Mouse (Mus musculus) embryonic facial prominence, embryonic 11.5 days (tissue): ENCODE results near the gene Alox5ap. TPM values are rescaled to one million over a fixed set of nuclear protein-coding genes. Genes with fewer than 3 reads are reported as not detected.
A peak's percentile ranks its signal among the peaks of the same experiment; 100 is the strongest.

Experiments
- ATAC-seq: fragments of 200-750 bp; cut with Nextera tagmentation; replicated peaks from 2 replicates; pipeline ENCODE4 v1.8.0; 2017; ENCODE audit warnings: low read depth; ENCODE audit not compliant: insufficient number of reproducible peaks, low FRiP score, low TSS enrichment
- DNase-seq: peaks from one replicate; pipeline ENCODE4 v3.0.0-alpha.2; 2015; ENCODE audit warnings: low spot score
- H3K27ac ChIP-seq: fragments of 300-500 bp; sonication (generic); replicated peaks from 2 replicates; pipeline ENCODE4 v1.5.1; 2014; ENCODE audit warnings: mild to moderate bottlenecking, low read depth, low read length, control low read depth
- H3K27me3 ChIP-seq: fragments of 300-500 bp; sonication (generic); 2 replicates; pipeline ENCODE4 v1.6.1; 2014; ENCODE audit warnings: mild to moderate bottlenecking, low read length, moderate library complexity, mixed read lengths; ENCODE audit not compliant: control insufficient read depth, insufficient read depth
- H3K36me3 ChIP-seq: fragments of 300-500 bp; sonication (generic); replicated peaks from 2 replicates; pipeline ENCODE4 v1.6.1; 2014; ENCODE audit warnings: low read depth, mild to moderate bottlenecking, low read length, moderate library complexity, mixed read lengths; ENCODE audit not compliant: control insufficient read depth, insufficient read depth
- H3K4me1 ChIP-seq: fragments of 300-500 bp; sonication (generic); 2 replicates; pipeline ENCODE4 v1.6.1; 2014; ENCODE audit warnings: low read length, mixed read lengths; ENCODE audit not compliant: control insufficient read depth, insufficient read depth
- H3K4me2 ChIP-seq: fragments of 300-500 bp; sonication (generic); 2 replicates; pipeline ENCODE4 v1.6.1; 2014; ENCODE audit warnings: low read depth, mild to moderate bottlenecking, control low read depth, low read length, moderate library complexity
- H3K4me3 ChIP-seq: fragments of 300-500 bp; sonication (generic); 2 replicates; pipeline ENCODE4 v1.5.1; 2014; ENCODE audit warnings: low read depth, low read length, control low read depth
- H3K9ac ChIP-seq: fragments of 300-500 bp; sonication (generic); replicated peaks from 2 replicates; pipeline ENCODE4 v1.6.1; 2014; ENCODE audit warnings: mild to moderate bottlenecking, control low read depth, low read length
- H3K9me3 ChIP-seq: fragments of 300-500 bp; sonication (generic); replicated peaks from 2 replicates; pipeline ENCODE4 v1.6.1; 2016; ENCODE audit warnings: mild to moderate bottlenecking, low read length, inconsistent platforms, mixed read lengths; ENCODE audit not compliant: control insufficient read depth
- WGBS: fragments of 180-500 bp; shearing (Covaris S2); extraction: QIAGEN DNeasy Blood & Tissue Kit; methylation state at CpG from one replicate; pipeline ENCODE4 v1.1.7; 2014; 5-methylcytosine and 5-hydroxymethylcytosine counted together
- polyA plus RNA-seq: library from polyadenylated mRNA; unstranded; fragments of >200 nt; fragmentation: Nextera tagmentation; extraction: Ambion mirVana; gene quantifications from 2 replicates; pipeline ENCODE4 v1.2.1, GENCODE M21; 2014

The Alox5ap gene
- polyA plus RNA-seq, 1 experiment from 2014 or later: 8.5 TPM

- Histone ChIP-seq H3K27me3 (no peaks in the 10 kb centered on the region), H3K4me1 (no peaks in the 10 kb centered on the region), H3K27ac (no peak overlapping the region), H3K36me3 (no peaks in the 10 kb centered on the region), H3K4me2 (no peak overlapping the region), H3K4me3 (no peak overlapping the region), H3K9me3 (no peaks in the 10 kb centered on the region), H3K9ac (no peak overlapping the region)
- 51% methylated on average over 19 of the region's 20 CpGs for WGBS
- DNase-seq: no peak
- no peak for ATAC-seq
These were observed 17.3 kb upstream of the Alox5ap start for GRCm38 (mm10) chr5:149247047-149247904.

GRCm38 (mm10) chr5:149252303-149252702 lies 12.3 kb upstream of the Alox5ap start:
- Histone ChIP-seq H3K9ac (no peak overlapping the region), H3K4me3 (no peak overlapping the region), H3K27ac (no peak overlapping the region), H3K4me1 (no peaks in the 10 kb centered on the region), H3K27me3 (no peaks in the 10 kb centered on the region), H3K9me3 (no peaks in the 10 kb centered on the region), H3K4me2 (no peak overlapping the region), H3K36me3 (no peaks in the 10 kb centered on the region)
- ATAC-seq (no peak), DNase-seq (no peak)
- 77% methylated on average over 3 of the region's 3 CpGs for WGBS

DNA sequence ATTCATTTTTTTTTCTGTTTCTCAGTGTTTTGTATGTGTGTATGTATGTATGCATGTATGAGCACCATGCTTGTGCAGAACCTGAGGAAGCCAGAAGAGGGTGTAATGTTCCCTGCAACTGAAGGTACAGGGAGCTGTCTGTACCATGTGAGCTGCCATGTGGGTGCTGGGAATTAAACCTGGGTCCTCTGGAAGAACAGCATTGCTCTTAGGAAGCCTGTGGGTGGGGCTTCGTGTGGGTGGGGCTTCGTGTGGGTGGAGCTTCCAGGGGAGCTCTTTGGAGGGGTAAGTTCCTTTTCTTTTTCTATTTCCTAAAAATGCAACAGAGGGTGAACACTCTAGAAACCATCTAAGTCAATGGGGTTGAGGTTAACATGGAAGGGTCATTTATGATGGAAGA lies 11.1 kb upstream of the Alox5ap start:
- Histone ChIP-seq H3K36me3 (no peaks in the 10 kb centered on the region), H3K27ac (no peak overlapping the region), H3K9me3 (no peaks in the 10 kb centered on the region), H3K27me3 (no peaks in the 10 kb centered on the region), H3K4me1 (no peaks in the 10 kb centered on the region), H3K4me2 (no peak overlapping the region), H3K9ac (no peak overlapping the region), H3K4me3 (no peak overlapping the region)
- 64% methylated on average over 2 of the region's 2 CpGs for WGBS
- no peak for ATAC-seq
- DNase-seq: no peak

DNA sequence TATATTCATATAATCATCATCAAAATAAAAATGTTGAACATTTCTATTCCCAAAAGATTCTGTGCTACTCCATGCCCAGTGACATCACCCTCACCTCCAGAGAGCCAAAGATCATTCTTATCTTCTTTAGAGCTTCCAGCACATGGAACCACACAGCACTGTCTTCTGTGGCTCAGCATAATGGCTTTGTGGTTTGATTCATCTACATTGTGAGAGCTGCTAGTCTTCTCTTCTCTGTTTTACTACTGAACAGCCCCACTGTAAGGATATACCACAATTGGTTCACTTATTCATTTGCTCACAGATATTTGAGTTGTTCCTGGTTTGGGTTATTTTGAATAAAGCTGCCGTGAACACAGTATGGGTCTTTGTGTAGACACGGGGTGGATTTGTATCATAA lies 9.0 kb upstream of the Alox5ap start:
- no peaks in the 10 kb centered on the region for H3K27me3 ChIP-seq
- no peak overlapping the region for H3K4me2 ChIP-seq
- no peak overlapping the region for H3K4me3 ChIP-seq
- H3K27ac ChIP-seq: no peak overlapping the region
- DNase-seq (no peak), ATAC-seq (no peak)
- H3K36me3 ChIP-seq: no peaks in the 10 kb centered on the region
- no peak overlapping the region for H3K9ac ChIP-seq
- WGBS: 91% methylated on average over 2 of the region's 2 CpGs
- no peaks in the 10 kb centered on the region for H3K9me3 ChIP-seq
- no peaks in the 10 kb centered on the region; the same call in 1 of the 2 replicates for H3K4me1 ChIP-seq

- ATAC-seq: peak; percentile 68; the same call in 1 of the 2 replicates
- no peak overlapping the region for H3K9ac ChIP-seq
- no peak overlapping the region for H3K4me3 ChIP-seq
- DNase-seq: no peak
- no peak overlapping the region for H3K4me2 ChIP-seq
- H3K27ac ChIP-seq: no peak overlapping the region
- H3K36me3 ChIP-seq: no peaks in the 10 kb centered on the region
- 56% methylated on average over 14 of the region's 14 CpGs for WGBS
- no peaks in the 10 kb centered on the region; the same call in 1 of the 2 replicates for H3K4me1 ChIP-seq
- no peaks in the 10 kb centered on the region for H3K9me3 ChIP-seq
- H3K27me3 ChIP-seq: no peaks in the 10 kb centered on the region
These were observed 6.9 kb upstream of the Alox5ap start for GRCm38 (mm10) chr5:149257518-149258281.

- ATAC-seq (no peak), DNase-seq (peak; percentile 32)
- Histone ChIP-seq H3K9ac (peak overlapping the region; percentile 26; the same call in 1 of the 2 replicates), H3K27me3 (no peaks in the 10 kb centered on the region), H3K4me2 (no peak overlapping the region), H3K4me3 (no peak overlapping the region), H3K36me3 (no peaks in the 10 kb centered on the region), H3K9me3 (no peaks in the 10 kb centered on the region), H3K4me1 (no peaks in the 10 kb centered on the region; the same call in 1 of the 2 replicates), H3K27ac (no peak overlapping the region)
- 40% methylated on average over 16 of the region's 16 CpGs for WGBS
These were observed 5.5 kb upstream of the Alox5ap start for GRCm38 (mm10) chr5:149259093-149259492.

- H3K27me3 ChIP-seq: no peaks in the 10 kb centered on the region
- H3K4me3 ChIP-seq: no peak overlapping the region
- H3K9me3 ChIP-seq: no peaks in the 10 kb centered on the region
- ATAC-seq (no peak), DNase-seq (no peak)
- no peak overlapping the region for H3K27ac ChIP-seq
- WGBS: 73% methylated on average over 7 of the region's 7 CpGs
- H3K4me2 ChIP-seq: no peak overlapping the region
- H3K36me3 ChIP-seq: no peaks in the 10 kb centered on the region
- no peak overlapping the region for H3K9ac ChIP-seq
- H3K4me1 ChIP-seq: no peaks in the 10 kb centered on the region; the same call in 1 of the 2 replicates
These were observed 3.1 kb upstream of the Alox5ap start for GRCm38 (mm10) chr5:149261449-149261848.

DNA sequence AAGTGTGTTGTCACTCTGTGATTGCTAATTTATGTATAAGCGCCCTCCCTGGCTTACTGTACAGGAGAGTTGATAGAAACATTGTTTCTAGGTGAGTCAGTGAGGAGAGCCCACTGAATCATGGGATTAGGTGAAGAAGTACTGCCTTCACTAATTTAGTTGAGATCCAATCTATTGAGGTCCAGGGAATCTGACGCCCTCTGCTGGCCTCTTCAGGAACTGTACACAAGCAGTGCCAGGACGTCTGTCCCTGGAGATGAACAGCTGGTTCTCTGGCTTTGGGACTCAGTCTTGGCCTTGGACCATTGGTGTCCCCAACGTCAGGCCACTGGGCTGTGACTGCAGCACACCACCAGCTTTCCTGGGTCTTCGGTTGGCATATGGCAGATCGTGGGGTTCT lies 2.7 kb upstream of the Alox5ap start:
- H3K4me1 ChIP-seq: no peaks in the 10 kb centered on the region; the same call in 1 of the 2 replicates
- H3K4me2 ChIP-seq: no peak overlapping the region
- no peaks in the 10 kb centered on the region for H3K9me3 ChIP-seq
- H3K4me3 ChIP-seq: no peak overlapping the region
- ATAC-seq: no peak
- whole genome bisulfite sequencing: 69% methylated on average over 6 of the region's 6 CpGs
- H3K36me3 ChIP-seq: no peaks in the 10 kb centered on the region
- H3K9ac ChIP-seq: no peak overlapping the region
- no peak overlapping the region for H3K27ac ChIP-seq
- no peaks in the 10 kb centered on the region for H3K27me3 ChIP-seq
- DNase-seq: no peak
